Mouse (Mus musculus) neutrophil, adult 5-6 weeks (primary cell): ENCODE data around the gene Tex9. TPM values are rescaled to one million over a fixed set of nuclear protein-coding genes. Genes with fewer than 3 reads are reported as not detected.
"Not testable (repeated sequence)": the region's sequence is repeated elsewhere in the genome, so short reads cannot be mapped to it uniquely, and the experiment has no call there.

Source experiments
- ATAC-seq: fragments of 151-379, 151-347 bp; 2 replicates; pipeline ENCODE4 v1.8.0; 2017; ENCODE audit warnings: mild to moderate bottlenecking, moderate TSS enrichment; ENCODE audit not compliant: insufficient number of reproducible peaks, poor library complexity, low FRiP score, severe bottlenecking; ENCODE audit errors: extremely low read depth
- total RNA-seq: library from RNA; stranded (forward); fragments of 200-1000 nt; gene quantifications from 2 replicates; pipeline ENCODE4 v1.2.3, GENCODE M21; 2017

Gene Tex9
- total RNA-seq, 1 experiment from 2014 or later: 39.7 TPM

GRCm38 (mm10) chr9:72405882-72406638 lies 86.0 kb downstream of the Tex9 start:
- ATAC-seq: no peak

GRCm38 (mm10) chr9:72404934-72405333 lies 87.1 kb downstream of the Tex9 start:
- no peak for ATAC-seq

- ATAC-seq: no peak
Observed at GRCm38 (mm10) chr9:72404446-72404845, 87.6 kb downstream of the Tex9 start.

GRCm38 (mm10) chr9:72403421-72403820 lies 88.6 kb downstream of the Tex9 start:
- no peak for ATAC-seq

- ATAC-seq: not testable (repeated sequence)
Observed at GRCm38 (mm10) chr9:72401769-72402168, 90.2 kb downstream of the Tex9 start.

Other genes starting within 250 kb of the Tex9 start
- 79.6 and 83.2 TPM in 2 replicates for gene Zfp280d, start 217.4 kb downstream of the Tex9 start, total RNA-seq
- gene Mns1, start 54.2 kb downstream of the Tex9 start, total RNA-seq: 3.6 and 3.8 TPM in 2 replicates
- gene Rfx7, start 40.0 kb upstream of the Tex9 start, total RNA-seq: 42.8 and 46.0 TPM in 2 replicates
- gene Nedd4, start 170.1 kb upstream of the Tex9 start, total RNA-seq: 26.4 and 36.0 TPM in 2 replicates